Mouse (Mus musculus): Measurements from ENCODE around the gene Rcor2.

The Rcor2 gene

GRCm38 (mm10) chr19:7316822-7317221 is 49.7 kb downstream of the Rcor2 start:
- no peak for DNase-seq (ENCODE audit: low read depth, low spot score)

DNA sequence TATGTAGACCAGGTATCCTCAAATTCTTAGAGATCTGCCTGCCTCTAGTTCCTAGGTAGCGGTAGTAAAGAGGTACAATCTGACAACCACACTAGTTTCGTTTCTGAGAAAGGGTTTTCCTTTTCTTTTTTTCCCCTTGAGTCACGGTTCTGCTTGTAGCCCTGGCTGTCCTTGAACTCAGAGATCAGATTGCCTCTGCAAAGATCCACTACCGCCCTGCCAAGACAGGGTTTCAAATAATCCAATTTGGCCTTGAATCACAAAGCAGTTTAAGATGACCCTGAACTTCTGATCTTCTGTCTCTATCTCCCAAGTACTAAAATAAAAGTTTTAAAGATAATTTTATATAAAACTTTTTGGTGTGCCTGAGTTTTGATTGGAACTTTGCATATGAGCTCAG is 50.6 kb downstream of the Rcor2 start:
- DNase-seq (ENCODE audit: low read depth, low spot score): no peak

GRCm38 (mm10) chr19:7320181-7320580 is 53.1 kb downstream of the Rcor2 start:
- DNase-seq (ENCODE audit: low read depth, low spot score): no peak

- no peak for DNase-seq (ENCODE audit: low read depth, low spot score)
Measured at GRCm38 (mm10) chr19:7321391-7321790, 54.3 kb downstream of the Rcor2 start.
